Mouse (Mus musculus) ovary, adult 10 weeks (tissue): ENCODE data around the gene Tab3. TPM values are rescaled to one million over a fixed set of nuclear protein-coding genes. Genes with fewer than 3 reads are reported as not detected.

Experiments
- polyA plus RNA-seq: library from polyadenylated mRNA; stranded (reverse); fragments of 350-450 nt; fragmentation: Illumina TruSeq; extraction: RNeasy Lipid Tissue Mini Kit (QIAGEN cat#74804); gene quantifications from one replicate; pipeline ENCODE4 v1.2.3, GENCODE M21; 2014

Tab3 gene
- polyA plus RNA-seq: 39.4 TPM

DNA sequence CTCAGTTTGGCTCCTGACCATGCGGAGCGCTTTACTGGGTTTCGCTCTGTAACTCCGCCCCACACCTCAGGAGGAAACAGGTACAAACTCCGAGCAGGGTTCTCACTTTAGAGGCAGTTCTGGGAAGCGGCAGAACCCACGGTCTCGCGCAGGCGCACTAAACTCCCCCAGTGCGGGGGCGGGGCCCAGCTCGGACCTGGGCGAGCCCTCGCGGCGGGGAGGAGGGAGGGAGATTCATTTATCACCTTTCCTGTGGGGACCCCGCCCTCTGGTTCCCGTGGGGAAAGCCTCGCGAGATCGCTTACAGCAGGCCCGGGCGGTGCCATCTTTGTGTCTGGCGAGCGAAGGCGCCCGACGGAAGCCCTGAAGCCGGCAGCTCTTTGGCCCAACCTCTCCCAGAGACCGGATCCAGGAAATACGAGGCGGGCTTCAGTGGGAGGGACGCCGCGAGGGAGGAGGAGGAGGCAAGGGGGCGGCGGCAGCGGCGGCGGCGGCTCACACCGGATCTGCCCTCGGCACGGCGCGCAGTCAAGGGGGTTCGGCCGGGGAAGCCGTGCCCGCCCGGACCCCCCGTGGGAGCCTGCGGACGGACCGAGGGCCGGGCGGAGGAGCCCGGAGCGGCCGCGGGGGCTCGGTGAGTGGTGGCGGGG, at the start of gene Tab3:
Tab3 (plus strand) TSS at position 491 of the 650 bp plus-strand sequence.

Other genes with a start within 250 kb of the Tab3 start
- 19.2 TPM for gene Gk, start 202.8 kb downstream of the Tab3 start, polyA plus RNA-seq